Mouse (Mus musculus) urinary bladder, adult 2 months (tissue): ENCODE data around the gene Isl2. TPM values are rescaled to one million over a fixed set of nuclear protein-coding genes. Genes with fewer than 3 reads are reported as not detected.
A peak's percentile ranks its signal among the peaks of the same experiment; 100 is the strongest.

Source experiments
- DNase-seq: peaks from one replicate; pipeline ENCODE4 v3.0.0; 2022; ENCODE audit warnings: low spot score
- polyA plus RNA-seq: library from polyadenylated mRNA; depleted of rRNA; stranded (reverse); fragments of >200 nt; gene quantifications from 2 replicates; pipeline ENCODE4 v1.2.3, GENCODE M21; 2012; rRNA removed

Isl2 gene
- polyA plus RNA-seq, 1 experiment: 0.37 TPM

DNA sequence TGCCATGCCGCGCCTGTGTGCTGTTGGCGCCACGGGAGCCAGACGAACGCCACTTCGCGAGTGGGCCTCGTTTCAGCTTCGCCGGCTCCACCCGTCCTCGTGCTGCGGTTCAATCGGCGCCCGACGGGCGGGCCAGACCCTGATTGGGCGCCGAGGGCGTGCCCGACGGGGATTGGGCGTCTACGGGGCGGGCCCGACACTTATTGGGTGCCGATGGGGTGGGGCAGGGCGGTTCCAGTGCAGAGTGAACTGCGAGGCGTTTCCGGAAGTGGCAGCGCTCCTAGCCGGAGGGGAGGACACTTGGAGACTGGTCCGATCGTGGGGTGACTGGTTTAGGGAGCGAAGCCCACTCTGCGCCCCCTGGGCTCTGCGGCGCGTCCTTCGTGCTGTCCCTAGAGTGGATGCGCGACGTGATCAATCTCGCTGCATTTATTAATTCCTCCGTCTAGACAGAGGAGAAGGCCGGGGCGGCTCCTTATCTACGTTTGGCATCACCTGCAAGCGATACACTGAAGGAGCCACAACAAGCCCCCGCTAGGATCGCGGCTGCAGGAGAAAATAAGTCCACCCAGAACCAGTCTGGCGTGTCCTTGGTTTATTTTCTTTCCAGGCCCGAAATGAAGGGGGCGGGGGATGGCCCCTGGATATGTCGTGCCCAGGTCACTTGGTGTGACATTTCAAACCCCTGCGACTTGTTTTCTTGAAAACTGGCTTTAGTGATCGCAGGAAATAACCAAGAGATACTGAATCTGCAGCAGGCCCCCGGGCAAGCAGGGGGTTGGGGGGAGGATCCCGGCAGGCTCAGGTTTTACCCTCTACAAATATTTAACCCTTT, 7.9 kb downstream of the Isl2 start:
- DNase-seq: peak; percentile 37

- no peak for DNase-seq
Measured at GRCm38 (mm10) chr9:55548871-55549270, 10.4 kb downstream of the Isl2 start.

- no peak for DNase-seq
Measured at GRCm38 (mm10) chr9:55549302-55549890, 10.9 kb downstream of the Isl2 start.

- DNase-seq: no peak
Measured at GRCm38 (mm10) chr9:55554986-55555385, 16.5 kb downstream of the Isl2 start.

DNA sequence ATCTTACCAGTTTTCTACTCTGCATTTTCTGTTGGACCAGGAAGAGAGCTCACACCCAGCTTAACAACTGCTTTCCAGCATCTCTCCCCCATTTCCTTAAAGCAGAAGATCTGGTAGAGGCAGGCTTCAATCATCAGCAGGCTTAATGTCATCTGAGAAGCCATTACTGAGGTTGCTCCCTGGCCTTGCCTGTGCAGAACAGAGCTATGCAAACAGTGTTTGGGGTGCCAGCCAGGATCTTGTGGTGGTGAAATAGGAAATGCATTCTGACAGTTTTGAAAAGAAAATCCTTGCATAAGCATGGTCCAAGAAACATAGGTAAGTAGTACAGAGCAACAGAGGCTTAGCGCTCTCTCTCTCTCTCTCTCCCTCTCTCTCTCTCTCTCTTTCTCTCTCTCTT, 22.5 kb downstream of the Isl2 start:
- DNase-seq: no peak

- DNase-seq: no peak
Measured at GRCm38 (mm10) chr9:55568466-55569159, 30.1 kb downstream of the Isl2 start.

GRCm38 (mm10) chr9:55571071-55571470, 32.6 kb downstream of the Isl2 start:
- DNase-seq: no peak

GRCm38 (mm10) chr9:55576571-55576970, 38.1 kb downstream of the Isl2 start:
- no peak for DNase-seq

- no peak for DNase-seq
Measured at GRCm38 (mm10) chr9:55581414-55581813, 42.9 kb downstream of the Isl2 start.

- DNase-seq: no peak
Measured at GRCm38 (mm10) chr9:55586141-55586540, 47.7 kb downstream of the Isl2 start.

Other genes starting within 250 kb of the Isl2 start
- 1.9 and 2.8 TPM in 2 replicates for gene Nrg4, start 211.8 kb upstream of the Isl2 start, polyA plus RNA-seq
- gene Tmem266, start 211.8 kb upstream of the Isl2 start, polyA plus RNA-seq: 0.40 and 0.44 TPM in 2 replicates
- 93.4 and 107 TPM in 2 replicates for gene Etfa, start 26.4 kb upstream of the Isl2 start, polyA plus RNA-seq